Mouse (Mus musculus) forebrain, embryonic 11.5 days (tissue): ENCODE data around the gene Pde4d. TPM values are rescaled to one million over a fixed set of nuclear protein-coding genes. Genes with fewer than 3 reads are reported as not detected.

Source experiments
- ATAC-seq: fragments of 200-750 bp; cut with Nextera tagmentation; replicated peaks from 2 replicates; pipeline ENCODE4 v1.8.0; 2017; ENCODE audit warnings: moderate TSS enrichment; ENCODE audit not compliant: low FRiP score
- DNase-seq: peaks from one replicate; pipeline ENCODE4 v3.0.0-alpha.2; 2017; ENCODE audit warnings: low spot score
- H3K27ac ChIP-seq: fragments of 300-500 bp; sonication (generic); 2 replicates; pipeline ENCODE4 v1.5.1; 2014; ENCODE audit warnings: low read depth, low read length
- H3K27me3 ChIP-seq: fragments of 300-500 bp; sonication (generic); 2 replicates; pipeline ENCODE4 v1.6.1; 2014; ENCODE audit warnings: mild to moderate bottlenecking, low read length, mixed read lengths; ENCODE audit not compliant: control insufficient read depth, insufficient read depth
- H3K36me3 ChIP-seq: fragments of 300-500 bp; sonication (generic); 2 replicates; pipeline ENCODE4 v1.6.1; 2014; ENCODE audit warnings: mild to moderate bottlenecking, low read length, moderate library complexity, mixed read lengths; ENCODE audit not compliant: control insufficient read depth, insufficient read depth
- H3K4me1 ChIP-seq: fragments of 300-500 bp; sonication (generic); replicated peaks from 2 replicates; pipeline ENCODE4 v1.6.1; 2014; ENCODE audit warnings: low read length, mixed read lengths; ENCODE audit not compliant: control insufficient read depth, insufficient read depth
- H3K4me2 ChIP-seq: fragments of 300-500 bp; sonication (generic); 2 replicates; pipeline ENCODE4 v1.6.1; 2014; ENCODE audit warnings: low read depth, mild to moderate bottlenecking, low read length, moderate library complexity, mixed read lengths; ENCODE audit not compliant: severe bottlenecking
- H3K4me3 ChIP-seq: fragments of 300-500 bp; sonication (generic); 2 replicates; pipeline ENCODE4 v1.5.1; 2014; ENCODE audit warnings: low read depth, low read length
- H3K9ac ChIP-seq: fragments of 300-500 bp; sonication (generic); 2 replicates; pipeline ENCODE4 v1.6.1; 2014; ENCODE audit warnings: low read length
- H3K9me3 ChIP-seq: fragments of 300-500 bp; sonication (generic); 2 replicates; pipeline ENCODE4 v1.6.1; 2016; ENCODE audit warnings: low read length, mixed read lengths; ENCODE audit not compliant: control insufficient read depth
- WGBS: fragments of 180-500 bp; shearing (Covaris S2); extraction: QIAGEN DNeasy Blood & Tissue Kit; methylation state at CpG from one replicate; pipeline ENCODE4 v1.1.7; 2014; 5-methylcytosine and 5-hydroxymethylcytosine counted together
- polyA plus RNA-seq: library from polyadenylated mRNA; unstranded; fragments of >200 nt; fragmentation: Nextera tagmentation; extraction: Ambion mirVana; gene quantifications from 2 replicates; pipeline ENCODE4 v1.2.1, GENCODE M21; 2014

Gene Pde4d
- polyA plus RNA-seq, 1 experiment from 2014 or later: 11.9 TPM

GRCm38 (mm10) chr13:109317644-109318043, 867.9 kb downstream of the Pde4d start:
- no peaks in the 10 kb centered on the region for H3K27me3 ChIP-seq
- H3K27ac ChIP-seq: no peak overlapping the region
- H3K36me3 ChIP-seq: no peaks in the 10 kb centered on the region
- DNase-seq (no peak), ATAC-seq (no peak)
- H3K4me2 ChIP-seq: no peak overlapping the region
- WGBS: 95% methylated on average over 2 of the region's 2 CpGs
- no peak overlapping the region for H3K9ac ChIP-seq
- no peaks in the 10 kb centered on the region for H3K9me3 ChIP-seq
- H3K4me1 ChIP-seq: no peaks in the 10 kb centered on the region
- no peak overlapping the region for H3K4me3 ChIP-seq

DNA sequence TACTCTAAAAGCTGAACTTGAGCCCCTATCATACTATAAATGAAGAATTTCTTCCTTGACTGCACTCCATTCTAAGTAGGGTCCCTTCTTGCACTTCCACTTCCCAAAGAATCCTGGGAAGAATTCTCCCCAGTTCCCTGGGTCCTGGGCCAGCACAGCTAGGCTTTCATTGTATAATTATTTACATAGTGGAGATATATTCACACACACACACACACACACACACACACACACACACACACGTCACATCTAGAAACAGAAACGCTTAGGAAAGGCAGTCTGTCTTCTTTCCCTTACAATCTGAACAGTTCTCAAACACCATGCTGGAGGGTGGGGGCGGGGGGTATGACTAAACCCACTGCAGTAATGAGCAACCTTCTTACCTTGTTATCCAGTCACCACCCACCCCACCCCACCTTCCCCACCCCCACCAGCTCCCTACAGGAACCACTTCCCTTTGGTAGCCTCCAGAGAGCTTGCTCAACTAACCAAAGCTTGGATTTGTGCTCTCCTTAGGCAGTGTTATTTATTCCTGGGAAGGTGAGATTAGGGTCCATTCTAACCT, 868.8 kb downstream of the Pde4d start:
- no peaks in the 10 kb centered on the region for H3K9me3 ChIP-seq
- H3K9ac ChIP-seq: no peak overlapping the region
- ATAC-seq: no peak
- no peaks in the 10 kb centered on the region for H3K4me1 ChIP-seq
- 90% methylated on average over 3 of the region's 3 CpGs for WGBS
- no peak for DNase-seq
- H3K4me2 ChIP-seq: no peak overlapping the region
- H3K27ac ChIP-seq: no peak overlapping the region
- no peaks in the 10 kb centered on the region for H3K27me3 ChIP-seq
- no peaks in the 10 kb centered on the region for H3K36me3 ChIP-seq
- H3K4me3 ChIP-seq: no peak overlapping the region

DNA sequence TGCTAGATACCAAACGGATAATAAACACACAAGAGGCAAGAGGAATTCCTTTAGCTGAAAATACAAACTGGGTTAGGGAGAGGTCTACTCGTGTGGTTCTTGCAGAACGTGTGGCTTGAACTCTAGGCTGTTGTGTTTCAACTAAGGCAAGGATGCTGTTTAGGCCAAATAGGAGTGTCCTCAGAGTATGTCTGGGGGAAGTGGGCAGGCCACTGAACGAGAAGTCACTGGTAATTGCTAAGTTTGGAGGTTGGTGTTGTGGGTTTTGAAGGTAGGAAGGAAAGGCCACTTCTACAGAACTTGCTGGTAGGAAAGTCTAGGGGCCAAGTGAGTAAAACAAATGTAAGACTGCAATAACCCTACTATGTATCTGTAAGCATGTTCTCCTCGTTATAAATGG, 876.3 kb downstream of the Pde4d start:
- ATAC-seq: no peak
- Histone ChIP-seq H3K27me3 (no peaks in the 10 kb centered on the region), H3K36me3 (no peaks in the 10 kb centered on the region), H3K4me1 (no peaks in the 10 kb centered on the region), H3K27ac (no peak overlapping the region), H3K4me2 (no peak overlapping the region), H3K4me3 (no peak overlapping the region), H3K9me3 (no peaks in the 10 kb centered on the region), H3K9ac (no peak overlapping the region)
- DNase-seq: no peak
- 86% methylated on average over 5 of the region's 5 CpGs for WGBS

GRCm38 (mm10) chr13:109331563-109331962, 881.8 kb downstream of the Pde4d start:
- ATAC-seq (no peak), DNase-seq (no peak)
- Histone ChIP-seq H3K4me1 (no peaks in the 10 kb centered on the region), H3K9ac (no peak overlapping the region), H3K4me3 (no peak overlapping the region), H3K9me3 (no peaks in the 10 kb centered on the region), H3K27ac (no peak overlapping the region), H3K27me3 (no peaks in the 10 kb centered on the region), H3K4me2 (no peak overlapping the region), H3K36me3 (no peaks in the 10 kb centered on the region)
- 72% methylated on average over 1 of the region's 1 CpGs for WGBS

DNA sequence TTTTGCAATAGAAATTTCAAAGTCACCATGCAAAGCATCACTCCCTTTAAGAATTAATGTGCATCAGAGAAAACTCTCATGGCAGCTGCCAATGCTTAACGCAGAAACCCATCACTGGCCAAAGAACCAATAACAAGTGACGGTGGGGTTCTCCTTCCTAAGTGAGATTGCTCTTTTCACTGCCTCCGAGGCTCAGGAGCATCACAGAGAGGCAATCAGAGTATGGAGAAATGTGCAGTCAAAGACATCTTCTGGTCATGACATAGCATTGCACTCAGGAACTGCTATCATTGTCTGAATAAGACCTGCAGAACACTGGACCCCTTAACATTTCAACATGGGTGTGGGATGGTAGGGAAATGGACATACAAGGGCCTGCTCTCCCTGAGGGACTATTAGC, 892.2 kb downstream of the Pde4d start:
- H3K27me3 ChIP-seq: no peaks in the 10 kb centered on the region
- no peak for DNase-seq

DNA sequence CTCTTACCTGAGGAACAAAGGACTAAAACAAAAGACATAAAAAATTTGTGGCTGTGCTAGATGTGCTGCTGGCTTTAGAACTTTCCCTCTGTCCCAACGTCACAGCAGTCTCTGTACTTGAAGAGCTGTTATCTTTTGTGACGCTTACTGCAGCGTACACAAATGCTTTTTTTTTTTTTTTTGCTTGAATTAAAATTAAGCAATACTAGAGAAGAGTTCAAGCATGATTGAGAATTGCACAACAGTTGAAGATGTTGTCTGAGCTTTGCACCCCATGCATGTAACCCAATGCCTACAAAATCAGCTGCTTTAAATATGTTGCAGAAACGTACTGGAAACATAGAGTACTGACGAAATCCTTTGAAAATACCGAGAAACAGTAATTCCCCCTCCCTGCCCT, 892.7 kb downstream of the Pde4d start:
- ATAC-seq (no peak), DNase-seq (no peak)
- WGBS: 62% methylated on average over 6 of the region's 6 CpGs
- no peaks in the 10 kb centered on the region for H3K27me3 ChIP-seq
- H3K27ac ChIP-seq: no peak overlapping the region
- no peak overlapping the region for H3K9ac ChIP-seq
- no peaks in the 10 kb centered on the region for H3K9me3 ChIP-seq
- no peak overlapping the region for H3K4me2 ChIP-seq
- no peak overlapping the region for H3K4me3 ChIP-seq
- H3K36me3 ChIP-seq: no peaks in the 10 kb centered on the region
- H3K4me1 ChIP-seq: no peaks in the 10 kb centered on the region

More for the DNA sequence above, 892.2 kb downstream of the Pde4d start:
- H3K36me3 ChIP-seq: no peaks in the 10 kb centered on the region
- no peak for ATAC-seq
- no peak overlapping the region for H3K4me2 ChIP-seq
- no peak overlapping the region for H3K9ac ChIP-seq
- no peaks in the 10 kb centered on the region for H3K4me1 ChIP-seq
- H3K9me3 ChIP-seq: no peaks in the 10 kb centered on the region
- 64% methylated on average over 3 of the region's 3 CpGs for WGBS
- no peak overlapping the region for H3K27ac ChIP-seq
- no peak overlapping the region for H3K4me3 ChIP-seq

DNA sequence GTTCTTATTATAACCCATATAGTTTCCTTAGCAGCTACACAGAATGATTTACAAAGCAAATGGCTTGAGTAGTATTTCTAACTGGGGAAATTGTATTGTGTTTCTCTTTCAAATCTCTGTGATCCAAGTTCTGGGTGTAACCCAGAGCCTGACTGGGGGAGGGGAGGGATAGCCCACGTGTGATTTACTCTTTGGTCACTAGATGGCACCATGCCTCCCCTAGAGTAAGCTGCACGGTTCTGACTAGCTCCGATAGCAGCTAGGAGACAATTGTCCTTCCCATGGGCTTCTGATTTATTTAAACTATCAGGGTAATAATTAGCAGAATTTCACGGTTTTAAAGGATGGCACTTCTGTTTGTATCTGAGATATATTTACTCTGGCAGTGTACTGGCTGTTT, 893.8 kb downstream of the Pde4d start:
- Histone ChIP-seq H3K4me1 (0 out of 2 replicates have a peak, but pooled peaks cover 3% of the 10 kb centered on the region), H3K4me3 (no peak overlapping the region), H3K9me3 (no peaks in the 10 kb centered on the region), H3K27me3 (no peaks in the 10 kb centered on the region), H3K4me2 (no peak overlapping the region), H3K9ac (no peak overlapping the region), H3K27ac (no peak overlapping the region), H3K36me3 (no peaks in the 10 kb centered on the region)
- WGBS: under 1% methylated on average over 4 of the region's 4 CpGs
- DNase-seq (peak; percentile 74), ATAC-seq (peak; percentile 94)

- DNase-seq: no peak
- no peaks in the 10 kb centered on the region for H3K36me3 ChIP-seq
- 58% methylated on average over 11 of the region's 11 CpGs for WGBS
- no peak for ATAC-seq
- H3K9ac ChIP-seq: no peak overlapping the region
- 0 out of 2 replicates have a peak, but pooled peaks cover 4% of the 10 kb centered on the region for H3K4me1 ChIP-seq
- H3K27ac ChIP-seq: no peak overlapping the region
- no peak overlapping the region for H3K4me2 ChIP-seq
- no peaks in the 10 kb centered on the region for H3K9me3 ChIP-seq
- no peaks in the 10 kb centered on the region for H3K27me3 ChIP-seq
- no peak overlapping the region for H3K4me3 ChIP-seq
These were observed 898.0 kb downstream of the Pde4d start for GRCm38 (mm10) chr13:109347770-109348169.

DNA sequence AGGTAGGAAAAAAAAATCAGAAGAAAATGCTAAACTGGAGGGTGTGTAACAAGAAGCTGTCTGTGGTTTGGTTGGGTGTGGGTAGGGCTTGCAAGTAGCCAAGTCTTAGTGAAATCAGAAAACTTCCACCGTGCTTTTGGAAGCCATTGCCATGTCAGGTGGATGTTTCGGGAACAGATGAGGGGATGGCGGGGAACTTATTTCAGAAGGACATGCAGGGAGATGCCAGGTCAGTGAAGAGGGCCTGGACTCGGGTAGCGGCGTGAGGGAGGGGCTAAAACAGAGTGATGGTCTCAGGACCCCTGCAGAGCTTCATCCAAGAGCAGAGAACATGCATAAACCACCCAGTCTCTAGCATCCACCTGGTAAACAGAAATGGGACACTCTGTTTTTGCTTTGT, 898.6 kb downstream of the Pde4d start:
- Histone ChIP-seq H3K4me2 (no peak overlapping the region), H3K9ac (no peak overlapping the region), H3K27me3 (no peaks in the 10 kb centered on the region), H3K9me3 (no peaks in the 10 kb centered on the region), H3K27ac (no peak overlapping the region), H3K4me1 (0 out of 2 replicates have a peak, but pooled peaks cover 4% of the 10 kb centered on the region), H3K36me3 (no peaks in the 10 kb centered on the region), H3K4me3 (no peak overlapping the region)
- 88% methylated on average over 6 of the region's 6 CpGs for WGBS
- no peak for ATAC-seq
- no peak for DNase-seq
